Mouse (Mus musculus) spleen, adult 2 months (tissue): ENCODE measurements around the gene B4galt4. TPM values are rescaled to one million over a fixed set of nuclear protein-coding genes. Genes with fewer than 3 reads are reported as not detected.

Source experiments
- DNase-seq, 2 experiments: peaks; one replicate each; pipeline versions ENCODE4 v3.0.0 to v3.0.0-alpha.2; 2012 to 2021; ENCODE audit warnings: low spot score in 2 of 2, low read depth in 1 of 2
- H3K27ac ChIP-seq: fragments of 200-500 bp; 2 replicates; pipeline ENCODE4 v1.5.1; 2012; ENCODE audit warnings: low read length, inconsistent platforms; ENCODE audit not compliant: insufficient read depth
- H3K27me3 ChIP-seq: fragments of 200-500 bp; 2 replicates; pipeline ENCODE4 v1.6.1; 2012; ENCODE audit warnings: mild to moderate bottlenecking, moderate library complexity, low read length, inconsistent platforms; ENCODE audit not compliant: control insufficient read depth, insufficient read depth
- H3K36me3 ChIP-seq: fragments of 200-500 bp; 2 replicates; pipeline ENCODE4 v1.6.1; 2012; ENCODE audit warnings: mild to moderate bottlenecking, low read length, inconsistent platforms; ENCODE audit not compliant: control insufficient read depth, insufficient read depth
- H3K4me1 ChIP-seq: fragments of 200-500 bp; 2 replicates; pipeline ENCODE4 v1.6.1; 2011; ENCODE audit warnings: inconsistent platforms; ENCODE audit not compliant: control insufficient read depth, insufficient read depth, insufficient read length
- H3K4me3 ChIP-seq: fragments of 200-500 bp; 2 replicates; pipeline ENCODE4 v1.5.1; 2011; ENCODE audit warnings: mild to moderate bottlenecking, inconsistent platforms; ENCODE audit not compliant: insufficient read depth, insufficient read length; ENCODE audit errors: extremely low read depth
- CTCF ChIP-seq: fragments of 200-500 bp; IDR thresholded peaks from 2 replicates; pipeline ENCODE4 v1.5.1; 2011; ENCODE audit warnings: mild to moderate bottlenecking, inconsistent platforms; ENCODE audit not compliant: insufficient read depth, insufficient read length, insufficient replicate concordance; ENCODE audit errors: extremely low read depth
- POLR2A ChIP-seq: fragments of 200-500 bp; IDR thresholded peaks from 2 replicates; pipeline ENCODE4 v1.6.1; 2011; ENCODE audit warnings: low read depth, low read length, inconsistent platforms
- WGBS: fragments of 180-500 bp; shearing (Covaris S2); methylation state at CpG from one replicate; pipeline ENCODE4 v1.1.7; 2018; 5-methylcytosine and 5-hydroxymethylcytosine counted together
- polyA plus RNA-seq: library from polyadenylated mRNA; depleted of rRNA; stranded (reverse); fragments of >200 nt; gene quantifications from 2 replicates; pipeline ENCODE4 v1.2.3, GENCODE M21; 2012

The B4galt4 gene
- polyA plus RNA-seq, 1 experiment = 2.3 TPM

- no peaks in the 10 kb centered on the region for H3K27me3 ChIP-seq
- WGBS = 92% methylated on average over 7 of the region's 7 CpGs
- H3K4me3 ChIP-seq = no peak overlapping the region
- no peak for TF ChIP-seq CTCF
- TF ChIP-seq POLR2A = no peak
- no peaks in the 10 kb centered on the region for H3K36me3 ChIP-seq
- no peak for DNase-seq
- H3K4me1 ChIP-seq = no peaks in the 10 kb centered on the region
- no peak overlapping the region for H3K27ac ChIP-seq
Measured at GRCm38 (mm10) chr16:38780960-38781572, 39.0 kb downstream of the B4galt4 start.

GRCm38 (mm10) chr16:38781946-38782345, 39.9 kb downstream of the B4galt4 start:
- Histone ChIP-seq H3K27ac (no peak overlapping the region), H3K27me3 (no peaks in the 10 kb centered on the region), H3K4me3 (no peak overlapping the region), H3K4me1 (no peaks in the 10 kb centered on the region), H3K36me3 (no peaks in the 10 kb centered on the region)
- TF ChIP-seq POLR2A (no peak), CTCF (no peak)
- WGBS = 60% methylated on average over 2 of the region's 2 CpGs
- no peak for DNase-seq

GRCm38 (mm10) chr16:38782524-38783067, 40.5 kb downstream of the B4galt4 start:
- Histone ChIP-seq H3K27ac (no peak overlapping the region), H3K27me3 (no peaks in the 10 kb centered on the region), H3K4me1 (no peaks in the 10 kb centered on the region), H3K4me3 (no peak overlapping the region), H3K36me3 (no peaks in the 10 kb centered on the region)
- TF ChIP-seq POLR2A (no peak), CTCF (no peak)
- 69% methylated on average over 2 of the region's 2 CpGs for WGBS
- DNase-seq = no peak

DNA sequence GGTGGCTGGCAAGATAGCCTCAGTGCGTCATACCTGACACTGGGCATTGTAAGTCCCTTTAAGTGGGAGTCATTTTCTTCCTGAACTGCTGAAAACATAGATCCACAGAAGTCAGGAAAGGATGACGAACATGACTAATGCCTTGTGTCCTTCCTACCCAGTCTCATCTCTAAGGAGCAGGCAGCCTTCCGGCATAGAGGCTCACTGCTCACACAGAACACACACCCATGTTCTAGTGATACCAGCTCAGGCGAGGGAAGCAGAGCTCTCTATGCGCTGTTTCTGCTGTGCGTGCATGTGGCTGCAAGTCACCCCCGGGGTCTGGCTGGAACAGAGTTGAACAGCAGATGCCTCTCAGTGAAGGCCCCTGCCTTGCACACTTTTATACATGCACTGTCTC, 43.2 kb downstream of the B4galt4 start:
- no peak for DNase-seq
- H3K36me3 ChIP-seq = no peaks in the 10 kb centered on the region
- TF ChIP-seq CTCF (no peak), POLR2A (no peak)
- 93% methylated on average over 7 of the region's 7 CpGs for WGBS
- H3K4me1 ChIP-seq = no peaks in the 10 kb centered on the region
- H3K27ac ChIP-seq = no peak overlapping the region
- H3K4me3 ChIP-seq = no peak overlapping the region
- H3K27me3 ChIP-seq = no peaks in the 10 kb centered on the region

- DNase-seq = no peak
- Histone ChIP-seq H3K4me3 (no peak overlapping the region), H3K27me3 (no peaks in the 10 kb centered on the region), H3K27ac (no peak overlapping the region), H3K36me3 (no peaks in the 10 kb centered on the region), H3K4me1 (peaks cover 3% of the 10 kb centered on the region; the same call in 1 of the 2 replicates)
- WGBS = 51% methylated on average over 2 of the region's 2 CpGs
- TF ChIP-seq POLR2A = no peak
- TF ChIP-seq CTCF = no peak
Measured at GRCm38 (mm10) chr16:38789016-38789415, 47.0 kb downstream of the B4galt4 start.

- DNase-seq = no peak
- 86% methylated on average over 3 of the region's 3 CpGs for WGBS
- H3K27ac ChIP-seq = no peak overlapping the region
- no peaks in the 10 kb centered on the region for H3K36me3 ChIP-seq
- TF ChIP-seq POLR2A (no peak), CTCF (no peak)
- H3K4me3 ChIP-seq = no peak overlapping the region
- H3K4me1 ChIP-seq = peaks cover 3% of the 10 kb centered on the region; the same call in 1 of the 2 replicates
- H3K27me3 ChIP-seq = no peaks in the 10 kb centered on the region
Measured at GRCm38 (mm10) chr16:38789966-38790365, 47.9 kb downstream of the B4galt4 start.

- no peak for DNase-seq
- H3K4me1 ChIP-seq = peaks cover 3% of the 10 kb centered on the region; the same call in 1 of the 2 replicates
- H3K27me3 ChIP-seq = no peaks in the 10 kb centered on the region
- TF ChIP-seq CTCF (no peak), POLR2A (no peak)
- H3K4me3 ChIP-seq = no peak overlapping the region
- H3K27ac ChIP-seq = no peak overlapping the region
- no peaks in the 10 kb centered on the region for H3K36me3 ChIP-seq
- WGBS = 75% methylated on average over 6 of the region's 6 CpGs
Measured at GRCm38 (mm10) chr16:38793120-38793519, 51.1 kb downstream of the B4galt4 start.
